Mouse (Mus musculus): ENCODE results near the gene AL607142.1. TPM values are rescaled to one million over a fixed set of nuclear protein-coding genes. Genes with fewer than 3 reads are reported as not detected.

Gene AL607142.1
- polyA plus RNA-seq, 1 experiment from 2014 or later = not detected

DNA sequence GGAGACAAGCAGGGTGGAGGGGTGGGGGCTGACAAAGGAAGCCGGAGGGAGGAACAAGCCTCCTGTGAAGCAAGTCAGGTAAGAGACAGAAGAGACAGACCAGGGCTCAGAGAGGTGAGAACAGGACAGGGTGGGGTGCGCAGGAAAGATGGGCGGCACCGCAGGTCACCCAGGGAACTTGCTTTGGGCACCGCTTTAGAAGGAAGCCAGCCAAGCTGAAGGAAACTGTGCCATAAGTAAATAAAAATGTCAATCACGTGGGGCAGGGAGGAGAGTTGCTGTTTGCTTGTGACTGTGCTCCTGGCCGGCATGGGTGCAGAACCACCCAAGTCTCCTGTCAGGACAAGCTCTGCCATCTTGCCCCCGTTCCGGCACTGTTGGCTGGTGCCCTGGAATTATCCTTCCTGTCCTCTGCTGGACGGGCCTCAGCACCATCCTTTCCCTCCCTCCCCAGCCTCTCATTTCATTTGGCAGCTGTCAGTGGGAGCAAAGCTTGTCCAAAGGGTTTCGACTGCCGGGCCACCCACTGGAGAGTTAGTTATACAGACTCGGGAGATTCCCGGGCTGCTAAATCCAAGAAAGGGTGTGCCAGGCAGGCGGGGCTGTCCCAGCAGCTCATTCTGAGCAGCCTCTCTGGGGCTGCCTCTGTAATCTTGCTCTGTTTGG is 7.2 kb downstream of the AL607142.1 start:
- H3K9me3 ChIP-seq = no peaks in the 10 kb centered on the region
- no peak overlapping the region for H3K4me3 ChIP-seq
- no peak overlapping the region for H3K27ac ChIP-seq
- no peaks in the 10 kb centered on the region; the same call in 1 of the 2 replicates for H3K27me3 ChIP-seq
- no peak overlapping the region for H3K4me2 ChIP-seq
- no peak overlapping the region for H3K9ac ChIP-seq
- 41% methylated on average over 15 of the region's 15 CpGs for WGBS
- H3K36me3 ChIP-seq = no peaks in the 10 kb centered on the region
- peaks cover 15% of the 10 kb centered on the region for H3K4me1 ChIP-seq
- ATAC-seq (ENCODE audit: borderline replicate concordance, extremely low read depth, low FRiP score, low TSS enrichment) = peak; percentile 37

DNA sequence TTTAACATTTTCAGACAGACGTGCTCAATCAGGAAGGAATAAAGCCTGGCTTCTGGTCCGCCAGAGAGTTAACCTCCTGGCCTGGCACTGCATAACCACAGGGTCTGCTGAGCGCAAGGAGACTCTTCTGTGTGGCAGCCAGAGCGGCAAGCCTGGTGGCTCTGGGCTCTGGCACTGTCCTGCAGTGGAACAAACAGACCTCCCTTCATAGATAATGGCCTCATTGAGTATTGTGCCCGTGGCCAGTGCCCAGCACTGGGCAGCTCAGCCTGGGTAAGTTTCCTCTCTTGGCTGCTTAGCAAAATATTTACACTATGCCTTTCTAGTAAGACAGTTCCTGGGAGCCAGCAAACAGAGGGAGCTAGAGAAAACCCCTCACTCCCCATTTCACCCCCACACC is 9.3 kb downstream of the AL607142.1 start:
- 55% methylated on average over 5 of the region's 5 CpGs for WGBS

DNA sequence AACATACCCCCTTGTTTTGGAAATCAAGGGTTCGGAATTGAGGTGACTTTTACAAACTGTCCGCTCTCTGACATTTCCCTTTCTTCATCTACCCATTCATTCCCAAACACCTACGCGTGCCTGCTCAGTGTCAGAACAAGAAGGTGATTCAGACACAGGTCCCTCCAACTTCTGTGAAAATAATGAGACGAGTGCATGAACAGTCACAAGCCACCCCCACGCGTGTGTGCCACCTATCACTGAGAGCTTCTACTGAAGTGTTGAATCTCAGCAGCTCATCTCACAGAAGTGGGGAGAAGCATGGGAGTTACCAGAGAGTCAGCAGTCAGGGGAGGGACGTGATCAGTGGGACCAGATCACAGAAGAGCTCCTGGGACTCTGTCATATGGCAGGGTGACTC is 12.5 kb downstream of the AL607142.1 start:
- Histone ChIP-seq H3K9ac (no peak overlapping the region), H3K9me3 (no peaks in the 10 kb centered on the region), H3K4me3 (no peak overlapping the region), H3K4me2 (no peak overlapping the region), H3K36me3 (no peaks in the 10 kb centered on the region), H3K4me1 (peaks cover 11% of the 10 kb centered on the region), H3K27me3 (no peaks in the 10 kb centered on the region), H3K27ac (no peak overlapping the region)
- no peak for ATAC-seq (ENCODE audit: borderline replicate concordance, extremely low read depth, low FRiP score, low TSS enrichment)
- 72% methylated on average over 8 of the region's 8 CpGs for WGBS

More for the DNA sequence above, 9.3 kb downstream of the AL607142.1 start:
- H3K4me3 ChIP-seq = no peak overlapping the region
- peaks cover 15% of the 10 kb centered on the region for H3K4me1 ChIP-seq
- H3K27ac ChIP-seq = no peak overlapping the region
- no peak for ATAC-seq (ENCODE audit: borderline replicate concordance, extremely low read depth, low FRiP score, low TSS enrichment)
- no peaks in the 10 kb centered on the region for H3K36me3 ChIP-seq
- H3K9me3 ChIP-seq = no peaks in the 10 kb centered on the region
- no peaks in the 10 kb centered on the region; the same call in 1 of the 2 replicates for H3K27me3 ChIP-seq
- no peak overlapping the region for H3K4me2 ChIP-seq
- no peak overlapping the region for H3K9ac ChIP-seq

DNA sequence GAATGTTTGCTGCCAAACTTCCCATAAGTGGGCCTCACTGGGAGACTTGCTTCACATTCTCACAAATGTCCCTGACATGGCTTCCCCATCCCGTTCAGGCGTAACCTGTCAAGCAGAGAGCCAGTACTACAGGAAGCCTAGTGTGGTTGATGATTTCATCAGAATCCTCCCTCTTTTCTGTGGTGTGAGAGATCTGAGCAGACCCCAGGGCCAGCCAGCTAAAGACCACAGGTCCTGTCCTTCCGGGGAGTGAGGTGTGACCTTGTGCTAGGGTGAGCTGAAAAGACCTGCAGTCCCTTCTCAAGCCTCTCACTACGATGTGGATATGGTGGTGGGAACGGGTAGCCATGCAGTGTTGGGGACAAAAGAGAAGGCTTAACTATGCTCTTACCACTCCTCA is 17.7 kb downstream of the AL607142.1 start:
- no peak for ATAC-seq (ENCODE audit: borderline replicate concordance, extremely low read depth, low FRiP score, low TSS enrichment)
- H3K27me3 ChIP-seq = no peaks in the 10 kb centered on the region
- 75% methylated on average over 5 of the region's 5 CpGs for WGBS
- no peak overlapping the region for H3K4me2 ChIP-seq
- H3K36me3 ChIP-seq = no peaks in the 10 kb centered on the region
- no peak overlapping the region for H3K9ac ChIP-seq
- H3K4me1 ChIP-seq = peaks cover 12% of the 10 kb centered on the region
- no peaks in the 10 kb centered on the region for H3K9me3 ChIP-seq
- H3K27ac ChIP-seq = no peak overlapping the region
- H3K4me3 ChIP-seq = no peak overlapping the region

DNA sequence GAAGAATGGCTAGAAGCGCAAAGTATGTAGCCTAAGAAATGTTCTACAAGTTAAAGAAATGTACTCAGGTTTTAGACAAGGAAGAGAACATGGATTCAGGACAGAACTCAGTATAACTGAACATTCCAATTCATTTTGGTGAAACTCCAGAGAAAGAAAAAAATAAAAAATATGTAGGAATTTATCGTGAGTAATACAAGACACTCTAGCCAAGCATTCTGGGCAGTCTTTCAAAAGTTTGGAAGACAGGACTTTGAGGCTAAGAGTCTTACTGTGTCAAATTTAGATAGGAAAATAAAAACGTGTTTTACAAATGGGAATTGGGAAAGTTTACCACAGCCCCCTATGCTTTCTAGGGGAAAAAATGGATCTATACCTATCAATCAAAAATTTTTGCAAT is 18.9 kb downstream of the AL607142.1 start:
- ATAC-seq (ENCODE audit: borderline replicate concordance, extremely low read depth, low FRiP score, low TSS enrichment) = peak; percentile 51; the same call in 1 of the 2 replicates
- no peak overlapping the region for H3K4me2 ChIP-seq
- 52% methylated on average over 3 of the region's 3 CpGs for WGBS

DNA sequence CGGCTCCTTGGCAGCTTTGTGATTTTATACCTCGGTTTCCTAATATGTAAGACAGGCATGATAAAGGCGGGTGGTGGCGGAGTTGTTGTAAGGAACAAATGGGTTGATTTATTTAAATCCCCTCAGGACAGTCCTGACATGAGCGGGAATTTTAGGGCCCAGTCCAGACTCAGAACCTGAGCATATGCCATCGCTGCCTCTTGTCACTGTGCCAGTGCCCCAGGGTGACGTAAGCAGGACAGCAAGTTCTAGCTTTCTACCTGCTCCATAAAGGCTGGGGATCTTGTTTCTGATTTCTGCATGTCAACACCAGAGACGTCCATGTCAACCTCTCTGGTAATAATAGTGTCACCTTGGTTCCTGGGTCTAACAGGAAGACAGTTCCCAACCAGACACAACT is 24.7 kb downstream of the AL607142.1 start:
- ATAC-seq (ENCODE audit: borderline replicate concordance, extremely low read depth, low FRiP score, low TSS enrichment) = no peak
- Histone ChIP-seq H3K36me3 (no peaks in the 10 kb centered on the region), H3K9ac (no peak overlapping the region), H3K4me1 (peaks cover 19% of the 10 kb centered on the region), H3K27ac (no peak overlapping the region), H3K9me3 (no peaks in the 10 kb centered on the region), H3K4me3 (no peak overlapping the region), H3K27me3 (no peaks in the 10 kb centered on the region), H3K4me2 (no peak overlapping the region)
- WGBS = 82% methylated on average over 8 of the region's 8 CpGs

More for the DNA sequence above, 18.9 kb downstream of the AL607142.1 start:
- H3K9ac ChIP-seq = no peak overlapping the region
- no peaks in the 10 kb centered on the region for H3K36me3 ChIP-seq
- no peaks in the 10 kb centered on the region for H3K27me3 ChIP-seq
- no peaks in the 10 kb centered on the region for H3K9me3 ChIP-seq
- H3K4me1 ChIP-seq = peaks cover 12% of the 10 kb centered on the region
- H3K4me3 ChIP-seq = no peak overlapping the region
- H3K27ac ChIP-seq = peak overlapping the region; percentile 64; the same call in 1 of the 2 replicates

- no peak for ATAC-seq (ENCODE audit: borderline replicate concordance, extremely low read depth, low FRiP score, low TSS enrichment)
These were observed 27.4 kb downstream of the AL607142.1 start for GRCm38 (mm10) chr4:120091997-120092783.

DNA sequence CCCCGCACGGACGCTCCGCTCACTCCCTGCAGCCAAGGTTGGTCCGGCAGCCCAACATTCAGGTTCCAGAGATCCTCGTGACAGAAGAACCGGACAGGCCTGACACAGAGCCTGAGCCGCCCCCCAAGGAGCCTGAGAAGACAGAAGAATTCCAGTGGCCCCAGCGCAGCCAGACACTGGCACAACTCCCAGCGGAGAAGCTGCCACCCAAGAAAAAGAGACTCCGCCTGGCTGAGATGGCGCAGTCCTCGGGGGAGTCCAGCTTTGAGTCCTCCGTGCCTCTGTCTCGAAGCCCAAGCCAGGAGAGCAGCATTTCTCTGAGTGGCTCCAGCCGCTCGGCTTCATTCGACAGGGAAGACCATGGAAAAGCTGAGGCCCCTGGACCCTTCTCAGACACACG is 32.1 kb downstream of the AL607142.1 start:
- no peak; the same call in 1 of the 2 replicates for ATAC-seq (ENCODE audit: borderline replicate concordance, extremely low read depth, low FRiP score, low TSS enrichment)
- 75% methylated on average over 19 of the region's 19 CpGs for WGBS
- Histone ChIP-seq H3K4me3 (no peak overlapping the region), H3K4me1 (peaks cover 8% of the 10 kb centered on the region; the same call in 1 of the 2 replicates), H3K9me3 (no peaks in the 10 kb centered on the region), H3K9ac (no peak overlapping the region), H3K27ac (no peak overlapping the region), H3K36me3 (peaks cover 10% of the 10 kb centered on the region), H3K4me2 (no peak overlapping the region), H3K27me3 (no peaks in the 10 kb centered on the region)

More at GRCm38 (mm10) chr4:120091997-120092783, 27.4 kb downstream of the AL607142.1 start:
- no peak overlapping the region for H3K4me3 ChIP-seq
- no peak overlapping the region for H3K9ac ChIP-seq
- peaks cover 15% of the 10 kb centered on the region; the same call in 1 of the 2 replicates for H3K4me1 ChIP-seq
- H3K27ac ChIP-seq = peak overlapping the region; percentile 38
- no peaks in the 10 kb centered on the region for H3K27me3 ChIP-seq
- 72% methylated on average over 1 of the region's 1 CpGs for WGBS
- no peak overlapping the region for H3K4me2 ChIP-seq
- H3K9me3 ChIP-seq = no peaks in the 10 kb centered on the region
- no peaks in the 10 kb centered on the region for H3K36me3 ChIP-seq

DNA sequence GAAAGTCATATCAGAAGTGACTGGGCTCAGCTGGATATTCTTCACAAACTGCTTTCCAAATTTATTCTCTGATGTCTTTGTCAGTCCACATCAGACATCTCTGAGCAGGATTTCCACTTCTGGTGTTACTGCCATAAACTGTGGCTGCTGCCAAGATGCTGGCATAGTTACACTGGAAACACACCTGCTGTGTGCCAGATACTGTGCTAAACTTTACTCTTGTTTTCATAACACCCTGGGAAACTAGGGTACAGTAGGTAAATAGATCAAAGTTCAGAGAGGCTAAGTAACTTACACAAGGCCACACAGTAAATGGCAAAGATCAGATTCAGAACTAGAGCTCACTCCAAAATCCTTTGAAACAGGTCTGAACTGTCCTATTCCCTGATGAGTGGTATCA is 36.4 kb downstream of the AL607142.1 start:
- no peaks in the 10 kb centered on the region for H3K4me1 ChIP-seq
- H3K9ac ChIP-seq = no peak overlapping the region
- no peak for ATAC-seq (ENCODE audit: borderline replicate concordance, extremely low read depth, low FRiP score, low TSS enrichment)
- H3K4me3 ChIP-seq = no peak overlapping the region
- H3K9me3 ChIP-seq = no peaks in the 10 kb centered on the region
- no peak overlapping the region for H3K4me2 ChIP-seq
- peaks cover 10% of the 10 kb centered on the region for H3K36me3 ChIP-seq
- H3K27ac ChIP-seq = no peak overlapping the region
- no peaks in the 10 kb centered on the region for H3K27me3 ChIP-seq

GRCm38 (mm10) chr4:120104599-120104998 is 39.8 kb downstream of the AL607142.1 start:
- Histone ChIP-seq H3K4me1 (no peaks in the 10 kb centered on the region), H3K9me3 (no peaks in the 10 kb centered on the region), H3K36me3 (no peaks in the 10 kb centered on the region), H3K4me2 (no peak overlapping the region), H3K27me3 (no peaks in the 10 kb centered on the region), H3K4me3 (no peak overlapping the region), H3K9ac (no peak overlapping the region), H3K27ac (no peak overlapping the region)
- no peak for ATAC-seq (ENCODE audit: borderline replicate concordance, extremely low read depth, low FRiP score, low TSS enrichment)
- WGBS = 43% methylated on average over 5 of the region's 5 CpGs

GRCm38 (mm10) chr4:120106362-120106761 is 41.6 kb downstream of the AL607142.1 start:
- WGBS = 82% methylated on average over 3 of the region's 3 CpGs
- no peak for ATAC-seq (ENCODE audit: borderline replicate concordance, extremely low read depth, low FRiP score, low TSS enrichment)
- Histone ChIP-seq H3K4me3 (no peak overlapping the region), H3K9ac (no peak overlapping the region), H3K9me3 (no peaks in the 10 kb centered on the region), H3K27me3 (no peaks in the 10 kb centered on the region), H3K36me3 (no peaks in the 10 kb centered on the region), H3K27ac (no peak overlapping the region), H3K4me2 (no peak overlapping the region), H3K4me1 (no peaks in the 10 kb centered on the region)

DNA sequence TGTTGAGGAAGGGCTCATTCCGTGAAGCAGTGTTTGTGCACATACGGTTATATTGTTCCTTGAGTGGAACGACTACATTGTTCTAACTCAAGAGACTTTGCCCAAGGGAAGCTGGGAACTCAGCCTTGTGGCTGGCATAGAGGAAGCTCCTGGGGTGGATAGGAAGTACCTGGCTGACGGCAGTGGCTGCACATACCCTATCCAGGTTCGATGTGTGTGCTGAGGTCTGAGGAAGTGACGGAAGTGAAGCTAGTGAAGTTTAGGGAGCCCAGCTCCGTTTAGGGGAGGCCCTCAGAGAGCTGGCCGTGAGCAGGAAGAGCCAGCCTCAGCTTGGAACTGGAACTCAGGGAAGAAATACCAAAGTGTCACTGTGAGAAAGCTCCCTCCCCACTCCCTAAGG is 43.0 kb downstream of the AL607142.1 start:
- ATAC-seq (ENCODE audit: borderline replicate concordance, extremely low read depth, low FRiP score, low TSS enrichment) = no peak
- H3K4me3 ChIP-seq = no peak overlapping the region
- no peak overlapping the region for H3K9ac ChIP-seq
- H3K36me3 ChIP-seq = no peaks in the 10 kb centered on the region
- no peaks in the 10 kb centered on the region for H3K27me3 ChIP-seq
- H3K9me3 ChIP-seq = no peaks in the 10 kb centered on the region
- no peak overlapping the region for H3K4me2 ChIP-seq
- no peaks in the 10 kb centered on the region for H3K4me1 ChIP-seq
- no peak overlapping the region for H3K27ac ChIP-seq
- 48% methylated on average over 8 of the region's 8 CpGs for WGBS

Data from lung, embryonic 15.5 days (tissue).